Mouse (Mus musculus): ENCODE data around the gene Clnk.

- no peak for TF ChIP-seq CTCF (IDR thresholded peaks at IDR 0.05; ENCODE audit: borderline replicate concordance, insufficient read depth, low read length)
- no peak for TF ChIP-seq POLR2A (IDR thresholded peaks at IDR 0.05; ENCODE audit: low read depth, low read length)
Measured at GRCm38 (mm10) chr5:38879989-38880706, 3.5 kb upstream of the Clnk start.

Measured in embryonic fibroblast, embryonic 13.5 days (primary cell).